Mouse (Mus musculus) cortical plate, adult 2 months (tissue): ENCODE measurements around the gene Maf.

Source experiments
- CTCF ChIP-seq: fragments of 200-500 bp; IDR thresholded peaks from 2 replicates; pipeline ENCODE4 v1.5.1; 2011; ENCODE audit warnings: mild to moderate bottlenecking, control low read depth, low read length; ENCODE audit not compliant: insufficient read depth; ENCODE audit errors: extremely low read depth
- POLR2A ChIP-seq: fragments of 200-500 bp; IDR thresholded peaks from 2 replicates; pipeline ENCODE4 v1.6.1; 2011; ENCODE audit warnings: mild to moderate bottlenecking, low read length, control low read depth; ENCODE audit not compliant: insufficient read depth; ENCODE audit errors: extremely low read depth

GRCm38 (mm10) chr8:115697410-115697809 lies 10.2 kb downstream of the Maf start:
- no peak for TF ChIP-seq CTCF
- no peak for TF ChIP-seq POLR2A
